Mouse (Mus musculus) liver, embryonic 14.5 days (tissue): ENCODE measurements around the gene Haao. TPM values are rescaled to one million over a fixed set of nuclear protein-coding genes. Genes with fewer than 3 reads are reported as not detected.
A peak's percentile ranks its signal among the peaks of the same experiment; 100 is the strongest.

Experiments
- ATAC-seq: fragments of 200-750 bp; cut with Nextera tagmentation; 2 replicates; pipeline ENCODE4 v1.8.0; 2017; ENCODE audit warnings: moderate number of reproducible peaks, mild to moderate bottlenecking, moderate library complexity; ENCODE audit not compliant: insufficient read depth
- DNase-seq, 3 experiments: peaks; one replicate each; pipeline ENCODE4 v3.0.0-alpha.2; 2012 to 2013; ENCODE audit warnings: low read depth in 3 of 3, low spot score in 3 of 3
- H3K27ac ChIP-seq: fragments of 300-500 bp; sonication (generic); 2 replicates; pipeline ENCODE4 v1.5.1; 2014; ENCODE audit warnings: moderate library complexity, mild to moderate bottlenecking, control low read depth, inconsistent platforms
- H3K27me3 ChIP-seq: fragments of 300-500 bp; sonication (generic); 2 replicates; pipeline ENCODE4 v1.6.1; 2014; ENCODE audit warnings: mild to moderate bottlenecking, low read length, moderate library complexity; ENCODE audit not compliant: control insufficient read depth, insufficient read depth
- H3K36me3 ChIP-seq: fragments of 300-500 bp; sonication (generic); replicated peaks from 2 replicates; pipeline ENCODE4 v1.6.1; 2014; ENCODE audit warnings: low read depth; ENCODE audit not compliant: control insufficient read depth, insufficient read depth
- H3K4me1 ChIP-seq, 2 experiments: fragments of 200-500 bp in 1 of 2; fragments of 300-500 bp in 1 of 2; sonication (generic) in 1 of 2; replicated peaks; 2 replicates each; pipeline ENCODE4 v1.6.1; 2012 to 2014; ENCODE audit warnings: antibody characterized with exemption in 1 of 2, inconsistent platforms in 1 of 2, low read length in 1 of 2; ENCODE audit not compliant: control insufficient read depth in 2 of 2, insufficient read depth in 2 of 2
- H3K4me2 ChIP-seq: fragments of 300-500 bp; sonication (generic); 2 replicates; pipeline ENCODE4 v1.6.1; 2014; ENCODE audit warnings: low read depth, mild to moderate bottlenecking, control low read depth, moderate library complexity
- H3K4me3 ChIP-seq, 2 experiments: fragments of 200-500 bp in 1 of 2; fragments of 300-500 bp in 1 of 2; sonication (generic) in 1 of 2; 2 replicates each; pipeline ENCODE4 v1.5.1; 2012 to 2014; ENCODE audit warnings: low read depth in 2 of 2, low read length in 2 of 2, mild to moderate bottlenecking in 2 of 2, control low read depth in 1 of 2, inconsistent platforms in 1 of 2, moderate library complexity in 1 of 2; ENCODE audit not compliant: insufficient read depth in 1 of 2
- H3K9ac ChIP-seq: fragments of 300-500 bp; sonication (generic); replicated peaks from 2 replicates; pipeline ENCODE4 v1.6.1; 2014; ENCODE audit warnings: mild to moderate bottlenecking, control low read depth, moderate library complexity
- H3K9me3 ChIP-seq: fragments of 300-500 bp; sonication (generic); 2 replicates; pipeline ENCODE4 v1.6.1; 2016; ENCODE audit warnings: low read length, mixed read lengths; ENCODE audit not compliant: control insufficient read depth
- CTCF ChIP-seq: IDR thresholded peaks from 2 replicates; pipeline ENCODE4 v1.5.1; 2016; ENCODE audit warnings: antibody characterized with exemption, low read depth, control low read depth
- EP300 ChIP-seq: IDR thresholded peaks from 2 replicates; pipeline ENCODE4 v1.6.1; 2016; ENCODE audit warnings: antibody characterized with exemption, low read depth
- WGBS: fragments of 180-500 bp; shearing (Covaris S2); extraction: QIAGEN DNeasy Blood & Tissue Kit; methylation state at CpG from one replicate; pipeline ENCODE4 v1.1.7; 2014; ENCODE audit not compliant: insufficient replicate concordance; 5-methylcytosine and 5-hydroxymethylcytosine counted together
- polyA plus RNA-seq, 2 experiments: library from polyadenylated mRNA; depleted of rRNA in 1 of 2; stranded (reverse) in 1 of 2; unstranded in 1 of 2; fragments of >200 nt; fragmentation: Nextera tagmentation in 1 of 2; extraction: Ambion mirVana in 1 of 2; gene quantifications; 2 replicates each; pipeline versions ENCODE4 v1.2.1 to v1.2.3; 2012 to 2014

Gene Haao
- polyA plus RNA-seq, 2 experiments = 14.2 to 30.5 TPM

GRCm38 (mm10) chr17:83854284-83854918 lies 6.6 kb upstream of the Haao start:
- DNase-seq (peak; percentile 62 to 75 (median 68)), ATAC-seq (peak; percentile 85)
- H3K4me3 ChIP-seq = peak overlapping the region; percentile 15 to 60
- TF ChIP-seq EP300 (no peak), CTCF (0 out of 2 replicates have a peak, but pooled peaks have one; percentile 22)
- H3K9me3 ChIP-seq = no peaks in the 10 kb centered on the region
- WGBS = 32% methylated on average over 12 of the region's 12 CpGs
- H3K9ac ChIP-seq = peak overlapping the region; percentile 37
- no peak overlapping the region for H3K27ac ChIP-seq
- H3K36me3 ChIP-seq = no peaks in the 10 kb centered on the region
- no peaks in the 10 kb centered on the region for H3K27me3 ChIP-seq
- H3K4me1 ChIP-seq = peaks cover 18 to 33% of the 10 kb centered on the region in 2 experiments
- peak overlapping the region; percentile 63 for H3K4me2 ChIP-seq

- no peak overlapping the region for H3K27ac ChIP-seq
- no peaks in the 10 kb centered on the region for H3K27me3 ChIP-seq
- peak overlapping the region; percentile 15 to 60 for H3K4me3 ChIP-seq
- H3K9me3 ChIP-seq = no peaks in the 10 kb centered on the region
- peaks cover 14 to 33% of the 10 kb centered on the region in 2 experiments for H3K4me1 ChIP-seq
- H3K36me3 ChIP-seq = no peaks in the 10 kb centered on the region
- TF ChIP-seq EP300 (no peak), CTCF (peak; percentile 55)
- ATAC-seq = peak; percentile 36
- peak overlapping the region; percentile 63 for H3K4me2 ChIP-seq
- DNase-seq = no peak
- peak overlapping the region; percentile 37 for H3K9ac ChIP-seq
- WGBS = 29% methylated on average over 3 of the region's 3 CpGs
Observed at GRCm38 (mm10) chr17:83853831-83854230, 6.1 kb upstream of the Haao start.

- Histone ChIP-seq H3K9ac (no peak overlapping the region), H3K4me3 (no peak overlapping the region), H3K36me3 (no peaks in the 10 kb centered on the region), H3K9me3 (no peaks in the 10 kb centered on the region), H3K27ac (no peak overlapping the region), H3K4me2 (no peak overlapping the region), H3K4me1 (peaks cover 3 to 33% of the 10 kb centered on the region in 2 experiments; a peak in 3 of 4 replicates), H3K27me3 (no peaks in the 10 kb centered on the region)
- DNase-seq = no peak
- TF ChIP-seq EP300 (no peak), CTCF (no peak)
- WGBS = 67% methylated on average over 5 of the region's 5 CpGs
- no peak for ATAC-seq
Observed at GRCm38 (mm10) chr17:83850864-83851263, 3.1 kb upstream of the Haao start.

- DNase-seq (peak; percentile 61 to 69 (median 63)), ATAC-seq (no peak)
- no peak for TF ChIP-seq EP300
- TF ChIP-seq CTCF = peak; percentile 97
- H3K9ac ChIP-seq = no peak overlapping the region
- WGBS = 12% methylated on average over 9 of the region's 9 CpGs
- no peaks in the 10 kb centered on the region for H3K36me3 ChIP-seq
- peak overlapping the region; percentile 20; the same call in 1 of the 2 replicates for H3K4me2 ChIP-seq
- no peak overlapping the region for H3K4me3 ChIP-seq
- H3K9me3 ChIP-seq = no peaks in the 10 kb centered on the region
- peaks cover 3 to 33% of the 10 kb centered on the region in 2 experiments; a peak in 3 of 4 replicates for H3K4me1 ChIP-seq
- no peaks in the 10 kb centered on the region for H3K27me3 ChIP-seq
- H3K27ac ChIP-seq = no peak overlapping the region
Observed at GRCm38 (mm10) chr17:83850458-83850857, 2.7 kb upstream of the Haao start.

- H3K36me3 ChIP-seq = no peaks in the 10 kb centered on the region
- 62% methylated on average over 5 of the region's 5 CpGs for WGBS
- peaks cover 3 to 38% of the 10 kb centered on the region in 2 experiments; a peak in 3 of 4 replicates for H3K4me1 ChIP-seq
Observed at GRCm38 (mm10) chr17:83849717-83850116, 2.0 kb upstream of the Haao start.

More at GRCm38 (mm10) chr17:83849717-83850116, 2.0 kb upstream of the Haao start:
- TF ChIP-seq EP300 = no peak
- no peak for TF ChIP-seq CTCF
- Histone ChIP-seq H3K4me2 (no peak overlapping the region), H3K27me3 (no peaks in the 10 kb centered on the region), H3K27ac (no peak overlapping the region), H3K9me3 (no peaks in the 10 kb centered on the region), H3K9ac (no peak overlapping the region), H3K4me3 (no peak overlapping the region)
- DNase-seq = no peak
- no peak for ATAC-seq
